Mouse (Mus musculus): ENCODE results near the gene Adtrp.

The Adtrp gene

DNA sequence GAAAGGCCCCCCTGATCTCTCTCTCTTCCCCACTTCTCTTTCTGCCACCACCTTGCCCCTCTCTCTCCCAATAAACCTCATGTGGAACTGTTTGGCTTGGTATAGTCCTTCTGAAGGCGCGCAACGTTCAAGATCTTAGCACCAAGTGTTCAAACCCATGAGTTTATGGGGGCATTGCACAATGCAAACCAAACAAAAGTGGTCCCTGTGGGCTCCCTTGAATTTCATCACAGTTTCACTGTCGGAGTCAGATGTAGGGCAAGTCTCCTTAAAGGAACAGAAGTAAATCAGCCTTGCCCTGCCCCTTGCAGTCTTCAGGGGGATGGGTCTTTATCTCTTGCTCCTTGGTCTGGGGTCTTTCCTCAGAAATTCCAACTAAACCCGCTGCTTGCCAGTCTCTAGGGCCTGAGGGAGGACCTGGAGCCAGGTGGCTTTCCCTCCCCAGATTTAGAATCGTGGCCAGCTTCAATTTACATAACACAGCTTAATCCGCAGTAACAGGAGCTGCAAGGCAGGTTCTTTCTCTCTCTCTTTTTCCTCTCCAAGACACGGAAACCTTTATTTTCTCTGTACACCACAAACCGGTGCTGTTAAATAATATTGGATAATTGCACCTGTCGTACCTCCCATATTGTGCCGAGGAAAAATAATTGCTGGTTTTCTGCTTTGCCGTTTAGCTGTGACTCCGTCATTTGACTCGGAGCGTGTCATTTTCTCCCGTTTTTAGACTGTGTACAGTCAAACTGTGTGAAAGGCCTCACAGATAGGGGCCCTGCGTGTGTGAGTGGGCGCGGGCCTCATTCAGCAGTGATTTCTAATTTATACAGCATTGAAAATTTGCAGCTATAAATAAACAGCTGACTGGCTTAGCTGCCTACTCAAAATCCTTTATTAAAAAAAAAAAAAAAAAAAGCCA lies 88.7 kb downstream of the Adtrp start:
- H3K9me3 ChIP-seq (ENCODE audit: low read length) = no peaks in the 10 kb centered on the region
- H3K27me3 ChIP-seq (ENCODE audit: insufficient read depth, low read length) = no peaks in the 10 kb centered on the region
- peaks cover 29% of the 10 kb centered on the region for H3K4me1 ChIP-seq (replicated peaks; ENCODE audit: low read depth, low read length)
- TF ChIP-seq POU5F1 (IDR thresholded peaks at IDR 0.05; ENCODE audit: borderline replicate concordance, low read length) = no peak
- TF ChIP-seq CTCF (conservative IDR thresholded peaks at IDR 0.05; ENCODE audit: low read length) = no peak
- TF ChIP-seq NANOG (IDR thresholded peaks at IDR 0.05; ENCODE audit: borderline replicate concordance, low read length) = no peak
- no peak overlapping the region for H3K4me3 ChIP-seq (replicated peaks; ENCODE audit: low read length)
- H3K36me3 ChIP-seq (ENCODE audit: insufficient read depth, low read length) = no peaks in the 10 kb centered on the region

DNA sequence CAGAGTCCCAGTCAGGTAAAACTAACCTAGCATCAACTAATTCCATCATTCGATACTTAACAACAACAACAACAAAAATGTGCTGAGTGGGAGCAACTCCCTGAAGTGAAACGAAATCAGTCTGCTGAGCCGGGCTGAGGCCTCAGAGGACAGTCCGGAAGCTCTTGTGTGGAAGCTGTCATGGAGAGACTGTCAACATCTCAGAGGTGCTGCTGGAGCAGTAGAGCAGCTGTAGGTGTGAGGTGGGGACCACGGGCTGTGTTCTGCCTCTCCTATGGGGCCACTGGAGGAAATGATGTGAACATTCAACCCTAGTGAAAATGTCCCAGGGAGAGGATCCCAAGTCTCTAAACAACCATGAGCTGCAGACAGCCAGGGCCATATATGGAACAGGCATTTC lies 94.4 kb downstream of the Adtrp start:
- no peaks in the 10 kb centered on the region for H3K4me1 ChIP-seq (replicated peaks; ENCODE audit: low read depth, low read length)
- TF ChIP-seq NANOG (IDR thresholded peaks at IDR 0.05; ENCODE audit: borderline replicate concordance, low read length) (no peak), CTCF (conservative IDR thresholded peaks at IDR 0.05; ENCODE audit: low read length) (no peak), POU5F1 (IDR thresholded peaks at IDR 0.05; ENCODE audit: borderline replicate concordance, low read length) (no peak)
- peaks cover 5% of the 10 kb centered on the region; the same call in 1 of the 2 replicates for H3K27me3 ChIP-seq (ENCODE audit: insufficient read depth, low read length)
- no peaks in the 10 kb centered on the region for H3K36me3 ChIP-seq (ENCODE audit: insufficient read depth, low read length)
- H3K4me3 ChIP-seq (replicated peaks; ENCODE audit: low read length) = no peak overlapping the region
- H3K9me3 ChIP-seq (ENCODE audit: low read length) = no peaks in the 10 kb centered on the region

- no peak for TF ChIP-seq POU5F1 (IDR thresholded peaks at IDR 0.05; ENCODE audit: borderline replicate concordance, low read length)
- no peak for TF ChIP-seq NANOG (IDR thresholded peaks at IDR 0.05; ENCODE audit: borderline replicate concordance, low read length)
- TF ChIP-seq CTCF (conservative IDR thresholded peaks at IDR 0.05; ENCODE audit: low read length) = no peak
- no peaks in the 10 kb centered on the region for H3K36me3 ChIP-seq (ENCODE audit: insufficient read depth, low read length)
- no peak overlapping the region for H3K4me3 ChIP-seq (replicated peaks; ENCODE audit: low read length)
- no peaks in the 10 kb centered on the region for H3K9me3 ChIP-seq (ENCODE audit: low read length)
- no peaks in the 10 kb centered on the region for H3K4me1 ChIP-seq (replicated peaks; ENCODE audit: low read depth, low read length)
- peaks cover 5% of the 10 kb centered on the region; the same call in 1 of the 2 replicates for H3K27me3 ChIP-seq (ENCODE audit: insufficient read depth, low read length)
Measured at GRCm38 (mm10) chr13:41750481-41750880, 97.0 kb downstream of the Adtrp start.

DNA sequence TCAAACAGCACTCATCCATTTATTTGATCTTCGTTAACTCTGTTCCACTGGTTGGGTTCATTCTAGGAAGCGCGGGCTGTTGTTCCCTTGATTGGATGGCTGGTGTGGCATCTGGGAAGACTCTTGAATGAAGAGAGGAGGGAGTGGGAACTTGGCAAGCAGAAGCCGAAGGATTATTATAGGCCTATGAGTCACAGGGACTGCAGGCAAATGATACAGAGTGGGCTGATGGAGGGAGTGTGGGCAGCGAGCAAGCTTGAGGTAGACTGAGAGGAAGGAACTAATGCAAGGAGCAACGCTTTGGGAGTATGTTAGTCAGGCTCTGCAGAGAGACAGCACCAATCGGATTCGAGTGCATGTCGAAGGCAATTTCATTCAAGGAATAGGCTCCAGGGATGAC lies 98.6 kb downstream of the Adtrp start:
- H3K36me3 ChIP-seq (ENCODE audit: insufficient read depth, low read length) = no peaks in the 10 kb centered on the region
- H3K27me3 ChIP-seq (ENCODE audit: insufficient read depth, low read length) = peaks cover 5% of the 10 kb centered on the region; the same call in 1 of the 2 replicates
- H3K4me1 ChIP-seq (replicated peaks; ENCODE audit: low read depth, low read length) = no peaks in the 10 kb centered on the region
- TF ChIP-seq NANOG (IDR thresholded peaks at IDR 0.05; ENCODE audit: borderline replicate concordance, low read length) (no peak), POU5F1 (IDR thresholded peaks at IDR 0.05; ENCODE audit: borderline replicate concordance, low read length) (no peak), CTCF (conservative IDR thresholded peaks at IDR 0.05; ENCODE audit: low read length) (no peak)
- no peak overlapping the region for H3K4me3 ChIP-seq (replicated peaks; ENCODE audit: low read length)
- no peaks in the 10 kb centered on the region for H3K9me3 ChIP-seq (ENCODE audit: low read length)

- Histone ChIP-seq H3K36me3 (ENCODE audit: insufficient read depth, low read length) (no peaks in the 10 kb centered on the region), H3K27me3 (ENCODE audit: insufficient read depth, low read length) (peaks cover 5% of the 10 kb centered on the region; the same call in 1 of the 2 replicates), H3K4me3 (replicated peaks; ENCODE audit: low read length) (no peak overlapping the region), H3K4me1 (replicated peaks; ENCODE audit: low read depth, low read length) (no peaks in the 10 kb centered on the region), H3K9me3 (ENCODE audit: low read length) (no peaks in the 10 kb centered on the region)
- TF ChIP-seq POU5F1 (IDR thresholded peaks at IDR 0.05; ENCODE audit: borderline replicate concordance, low read length) (no peak), NANOG (IDR thresholded peaks at IDR 0.05; ENCODE audit: borderline replicate concordance, low read length) (no peak), CTCF (conservative IDR thresholded peaks at IDR 0.05; ENCODE audit: low read length) (no peak)
Measured at GRCm38 (mm10) chr13:41747691-41748090, 99.8 kb downstream of the Adtrp start.

DNA sequence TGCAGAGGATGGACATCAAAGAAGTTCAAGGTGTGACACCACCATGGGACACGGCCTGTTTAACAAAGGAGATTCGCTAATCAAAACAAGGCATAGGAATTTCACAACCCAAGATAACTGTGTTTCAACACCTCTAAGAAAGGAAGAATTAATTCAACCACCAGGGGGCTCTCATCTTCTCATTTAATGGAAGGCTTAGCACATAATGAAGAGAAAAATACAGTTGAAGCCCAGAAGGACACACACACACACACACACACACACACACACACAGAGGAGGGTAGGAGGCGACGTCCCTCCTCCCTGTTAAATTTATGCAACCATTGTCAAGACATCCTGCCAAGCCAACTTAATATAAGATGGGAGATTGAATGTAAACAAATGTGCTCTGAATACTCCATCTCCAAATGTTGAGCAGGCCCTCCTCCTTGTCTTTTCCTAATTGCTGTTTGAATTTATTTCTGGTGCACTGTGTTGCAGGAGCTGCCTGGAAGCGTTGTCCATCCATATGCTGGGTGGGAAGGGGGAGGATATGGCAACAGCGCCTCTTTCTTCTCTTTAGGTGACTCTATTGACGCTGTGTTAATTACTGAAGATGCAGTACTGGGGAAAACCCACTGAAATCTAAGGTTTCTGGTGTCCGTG lies 100.4 kb downstream of the Adtrp start:
- TF ChIP-seq CTCF (conservative IDR thresholded peaks at IDR 0.05; ENCODE audit: low read length) (peak; percentile 34; the same call in 1 of the 2 replicates), POU5F1 (IDR thresholded peaks at IDR 0.05; ENCODE audit: borderline replicate concordance, low read length) (no peak)
- no peaks in the 10 kb centered on the region for H3K9me3 ChIP-seq (ENCODE audit: low read length)
- H3K27me3 ChIP-seq (ENCODE audit: insufficient read depth, low read length) = peaks cover 5% of the 10 kb centered on the region; the same call in 1 of the 2 replicates
- no peaks in the 10 kb centered on the region for H3K4me1 ChIP-seq (replicated peaks; ENCODE audit: low read depth, low read length)
- H3K4me3 ChIP-seq (replicated peaks; ENCODE audit: low read length) = no peak overlapping the region
- no peaks in the 10 kb centered on the region for H3K36me3 ChIP-seq (ENCODE audit: insufficient read depth, low read length)

- Histone ChIP-seq H3K9me3 (ENCODE audit: low read length) (0 out of 2 replicates have a peak, but pooled peaks cover 4% of the 10 kb centered on the region), H3K36me3 (ENCODE audit: insufficient read depth, low read length) (no peaks in the 10 kb centered on the region), H3K27me3 (ENCODE audit: insufficient read depth, low read length) (no peaks in the 10 kb centered on the region), H3K4me3 (replicated peaks; ENCODE audit: low read length) (no peak overlapping the region), H3K4me1 (replicated peaks; ENCODE audit: low read depth, low read length) (peaks cover 31% of the 10 kb centered on the region)
- TF ChIP-seq POU5F1 (IDR thresholded peaks at IDR 0.05; ENCODE audit: borderline replicate concordance, low read length) (no peak), CTCF (conservative IDR thresholded peaks at IDR 0.05; ENCODE audit: low read length) (no peak), NANOG (IDR thresholded peaks at IDR 0.05; ENCODE audit: borderline replicate concordance, low read length) (no peak)
Measured at GRCm38 (mm10) chr13:41740456-41741085, 106.9 kb downstream of the Adtrp start.

Data from E14TG2a.4 (cell line).